Mouse (Mus musculus) testis, adult 2 months (tissue): Measurements from ENCODE around the gene Ldlrad3.

Experiments
- CTCF ChIP-seq: fragments of 200-500 bp; IDR thresholded peaks from 2 replicates; pipeline ENCODE4 v1.5.1; 2012; ENCODE audit warnings: low read depth, mild to moderate bottlenecking, inconsistent platforms, low read length, moderate library complexity; ENCODE audit not compliant: control insufficient read depth, insufficient read depth, insufficient replicate concordance
- POLR2A ChIP-seq: fragments of 200-500 bp; IDR thresholded peaks from 2 replicates; pipeline ENCODE4 v1.6.1; 2012; ENCODE audit warnings: low read depth, mild to moderate bottlenecking, inconsistent platforms, low read length, moderate library complexity; ENCODE audit not compliant: control insufficient read depth

- no peak for TF ChIP-seq CTCF
- no peak for TF ChIP-seq POLR2A
These were observed 109.9 kb downstream of the Ldlrad3 start for GRCm38 (mm10) chr2:102076237-102076636.
